Mouse (Mus musculus) thymus, postnatal 4 days (tissue): ENCODE data around the gene Gm8909.
A peak's percentile ranks its signal among the peaks of the same experiment; 100 is the strongest.
"Not testable (repeated sequence)": the region's sequence is repeated elsewhere in the genome, so short reads cannot be mapped to it uniquely, and the experiment has no call there.

Experiments
- DNase-seq: peaks from one replicate; pipeline ENCODE4 v3.0.0; 2021

Gene Gm8909

GRCm38 (mm10) chr17:36161129-36162051 lies 6.9 kb downstream of the Gm8909 start:
- DNase-seq: peak; percentile 47

DNA sequence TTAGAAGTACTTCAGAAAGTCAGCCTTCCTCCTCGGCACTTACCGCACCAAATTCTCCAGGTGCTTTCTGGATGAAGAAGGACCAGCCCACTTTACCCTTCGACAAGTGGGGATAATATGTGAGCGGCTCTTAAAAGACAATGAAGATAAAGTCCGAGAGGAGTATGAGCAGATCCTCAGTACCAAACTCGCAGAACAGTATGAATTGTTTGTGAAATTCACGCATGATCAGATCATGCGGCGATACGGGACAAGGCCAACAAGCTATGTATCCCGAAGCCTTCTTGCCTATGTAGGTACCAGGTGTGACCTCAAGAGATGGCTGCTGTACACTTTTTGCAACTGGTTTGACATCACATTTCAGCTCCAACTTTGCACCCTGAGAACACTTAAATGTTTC lies 10.1 kb downstream of the Gm8909 start:
- DNase-seq: not testable (repeated sequence)

DNA sequence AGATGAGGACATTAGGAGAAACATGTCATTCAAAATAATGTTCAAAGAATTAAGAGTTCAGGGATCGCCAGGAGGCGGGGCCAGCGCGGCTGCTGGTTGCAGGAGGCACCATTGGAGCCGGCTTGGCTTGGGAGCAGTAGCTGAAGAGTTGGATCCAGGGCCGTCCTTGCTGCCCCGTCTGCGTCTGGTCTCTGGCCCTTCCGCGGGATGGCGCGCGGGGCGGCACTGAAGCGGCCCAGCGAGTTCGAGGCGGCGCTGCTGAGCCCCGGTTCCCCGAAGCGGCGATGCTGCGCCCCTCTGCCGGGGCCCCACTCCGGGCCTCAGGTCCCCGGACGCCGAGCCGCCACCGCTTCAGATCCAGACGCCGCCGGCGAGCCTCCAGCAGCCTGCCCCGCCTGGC lies 10.6 kb downstream of the Gm8909 start:
- DNase-seq: peak; percentile 69

GRCm38 (mm10) chr17:36154271-36155149 lies 13.8 kb downstream of the Gm8909 start:
- DNase-seq: no peak

- not testable (repeated sequence) for DNase-seq
These were observed 17.1 kb downstream of the Gm8909 start for GRCm38 (mm10) chr17:36151200-36151599.

GRCm38 (mm10) chr17:36148468-36148867 lies 19.9 kb downstream of the Gm8909 start:
- DNase-seq: not testable (repeated sequence)

GRCm38 (mm10) chr17:36146937-36147336 lies 21.4 kb downstream of the Gm8909 start:
- not testable (repeated sequence) for DNase-seq

DNA sequence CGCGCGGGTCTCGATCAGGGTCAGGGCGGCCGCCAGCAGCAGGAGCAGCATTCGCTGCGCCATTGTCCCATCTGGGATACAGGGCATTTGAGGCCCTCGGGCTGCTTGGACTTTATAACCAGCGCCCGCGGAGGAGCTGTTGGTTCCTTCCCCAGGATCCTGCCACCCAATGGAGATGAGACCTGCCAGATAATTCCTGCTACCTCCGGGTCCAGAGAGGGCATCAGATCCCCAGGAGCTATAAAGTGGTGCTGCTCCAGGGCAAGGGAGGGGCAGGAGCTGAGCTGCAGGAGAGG lies 22.5 kb downstream of the Gm8909 start:
- not testable (repeated sequence) for DNase-seq

- DNase-seq: peak; percentile 81
These were observed 23.1 kb downstream of the Gm8909 start for GRCm38 (mm10) chr17:36145111-36145860.

GRCm38 (mm10) chr17:36136299-36136848 lies 32.0 kb downstream of the Gm8909 start:
- DNase-seq: not testable (repeated sequence)

DNA sequence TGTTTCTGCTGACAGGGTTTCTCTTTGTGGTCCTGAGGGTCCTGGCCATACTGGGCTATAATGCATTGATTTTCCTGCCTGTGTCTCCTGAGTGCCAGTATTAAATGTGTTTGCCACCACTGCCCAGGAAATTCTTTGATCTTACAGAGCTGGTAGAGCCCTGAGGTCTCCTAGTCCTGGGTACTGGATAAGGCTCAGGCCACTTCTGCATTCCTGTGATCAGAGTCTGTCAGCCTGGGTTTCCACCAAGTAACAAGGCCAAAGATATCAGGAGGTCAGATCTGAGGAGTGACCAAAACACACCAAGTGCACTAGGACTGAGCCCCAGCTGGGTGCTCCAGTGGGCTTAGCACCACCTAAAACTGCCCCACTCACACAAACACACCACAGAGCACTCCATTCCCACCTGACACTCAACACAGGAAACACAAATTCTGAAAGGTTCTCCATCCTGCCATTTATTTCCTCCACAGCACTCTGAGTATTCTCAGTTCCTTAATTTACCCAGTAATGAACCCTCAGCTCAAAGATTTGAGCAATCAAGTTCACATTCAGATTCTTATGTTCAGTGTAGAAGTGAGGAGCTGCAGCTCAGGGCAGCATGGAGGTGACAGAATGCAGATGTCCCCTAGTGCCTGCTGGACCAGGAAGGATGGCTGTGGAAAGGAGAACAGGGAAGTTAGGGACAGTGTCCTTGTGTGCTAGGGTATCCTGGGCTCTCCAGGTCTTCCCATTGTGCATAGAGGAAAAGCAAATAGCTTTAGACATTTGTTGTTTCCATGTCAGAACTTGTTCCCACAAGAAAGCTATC lies 32.7 kb downstream of the Gm8909 start:
- DNase-seq: not testable (repeated sequence)

DNA sequence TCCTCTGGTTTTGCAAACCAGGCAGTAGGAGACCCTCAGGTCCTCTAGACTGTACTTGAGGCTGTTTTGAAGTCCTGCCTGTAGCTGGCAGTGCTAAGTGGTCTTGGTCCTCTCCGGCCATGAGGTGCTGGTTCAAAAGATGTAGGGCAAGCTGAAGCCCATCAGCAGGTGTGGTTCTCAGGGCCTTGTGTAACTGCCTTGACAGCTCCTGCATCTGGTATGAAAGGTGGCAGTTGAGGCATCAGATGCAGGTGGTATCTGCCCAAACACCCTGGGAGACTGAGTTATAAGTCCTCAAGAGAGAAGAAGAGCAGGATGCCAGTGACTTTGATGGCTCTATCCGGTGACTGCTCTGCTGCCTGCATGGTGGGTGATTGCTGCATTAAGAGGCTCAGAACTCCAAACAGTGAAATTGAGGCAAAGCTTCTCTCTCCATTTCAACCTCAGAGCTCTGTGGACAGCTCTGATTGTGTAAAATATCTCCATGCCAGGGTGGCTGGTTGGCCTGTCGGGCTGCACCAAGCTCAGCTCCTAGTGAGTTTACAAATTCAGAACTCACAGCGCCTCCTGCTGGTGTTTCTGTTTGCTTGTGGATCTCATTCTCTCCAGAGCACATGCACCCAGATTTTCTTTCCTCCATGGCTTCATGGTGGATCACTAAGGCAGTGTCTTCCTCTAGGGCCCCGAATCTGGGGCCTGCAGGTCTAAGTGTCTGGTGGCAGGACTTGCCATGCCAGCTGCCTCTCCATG lies 36.6 kb downstream of the Gm8909 start:
- peak; percentile 79 for DNase-seq

DNA sequence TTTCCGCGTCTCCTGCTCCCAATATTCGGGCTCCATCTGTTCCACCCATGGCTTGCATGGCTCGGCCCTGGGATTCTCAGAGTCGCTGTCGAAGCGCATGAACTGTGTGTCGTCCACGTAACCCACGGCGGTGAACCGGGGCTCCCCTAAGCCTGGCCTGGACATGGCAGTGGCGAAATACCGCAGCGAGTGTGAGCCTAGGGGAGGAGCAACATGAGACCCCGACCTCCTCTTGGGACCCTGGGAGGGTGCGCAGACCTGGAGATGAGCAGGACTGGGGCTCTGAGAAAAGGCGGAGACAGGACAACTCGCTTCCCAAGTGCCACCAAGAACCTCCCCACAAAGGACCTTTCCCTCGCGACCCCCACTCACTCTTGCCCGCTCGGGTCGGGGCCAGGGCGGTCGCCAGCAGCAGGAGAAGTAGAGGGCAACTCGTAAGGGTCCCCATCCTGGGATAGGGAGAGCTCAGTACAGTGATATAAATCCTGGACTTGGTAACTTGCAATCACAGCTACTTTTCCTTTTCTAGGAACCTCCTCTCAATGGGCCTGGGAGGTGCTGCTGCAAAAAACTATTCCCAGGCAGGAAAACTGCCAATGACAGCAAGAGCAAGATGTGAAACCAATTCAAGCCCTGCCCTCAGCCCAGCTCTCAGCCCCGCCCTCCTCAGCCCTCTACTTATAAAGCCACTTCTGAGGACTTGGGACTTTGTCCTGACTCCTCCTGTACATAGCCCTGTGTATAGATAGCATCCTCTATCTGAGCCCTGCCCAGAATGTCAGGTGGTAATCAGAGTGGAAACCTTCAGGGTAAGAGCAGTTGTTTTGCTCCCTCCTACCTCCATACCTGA lies 39.1 kb downstream of the Gm8909 start, which contains the start of gene Gm7030:
Gene Gm7030 (minus strand): TSS at position 458 of the 850 bp plus-strand sequence.
- DNase-seq: peak; percentile 45

DNA sequence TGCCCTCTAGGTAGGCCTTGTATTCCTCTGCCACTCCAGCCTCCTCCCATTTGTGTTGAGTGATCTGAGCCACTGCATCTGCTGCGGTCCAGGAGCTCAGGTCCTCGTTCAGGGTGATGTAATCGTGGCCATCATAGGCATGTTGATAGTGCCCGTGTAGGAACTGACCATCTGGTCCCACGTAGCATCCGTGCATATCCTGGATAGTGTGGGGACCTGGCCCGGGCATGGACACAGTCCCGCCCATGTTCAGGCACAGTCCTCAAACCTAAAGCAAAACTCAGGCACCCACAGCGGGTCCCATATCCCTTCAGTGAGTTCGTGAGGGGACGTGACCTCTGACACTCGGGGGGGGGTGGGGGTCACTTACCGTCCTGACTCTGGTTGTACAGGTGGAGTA lies 39.8 kb downstream of the Gm8909 start:
- DNase-seq: not testable (repeated sequence)

- DNase-seq: not testable (repeated sequence)
These were observed 44.2 kb downstream of the Gm8909 start for GRCm38 (mm10) chr17:36124111-36124510.

DNA sequence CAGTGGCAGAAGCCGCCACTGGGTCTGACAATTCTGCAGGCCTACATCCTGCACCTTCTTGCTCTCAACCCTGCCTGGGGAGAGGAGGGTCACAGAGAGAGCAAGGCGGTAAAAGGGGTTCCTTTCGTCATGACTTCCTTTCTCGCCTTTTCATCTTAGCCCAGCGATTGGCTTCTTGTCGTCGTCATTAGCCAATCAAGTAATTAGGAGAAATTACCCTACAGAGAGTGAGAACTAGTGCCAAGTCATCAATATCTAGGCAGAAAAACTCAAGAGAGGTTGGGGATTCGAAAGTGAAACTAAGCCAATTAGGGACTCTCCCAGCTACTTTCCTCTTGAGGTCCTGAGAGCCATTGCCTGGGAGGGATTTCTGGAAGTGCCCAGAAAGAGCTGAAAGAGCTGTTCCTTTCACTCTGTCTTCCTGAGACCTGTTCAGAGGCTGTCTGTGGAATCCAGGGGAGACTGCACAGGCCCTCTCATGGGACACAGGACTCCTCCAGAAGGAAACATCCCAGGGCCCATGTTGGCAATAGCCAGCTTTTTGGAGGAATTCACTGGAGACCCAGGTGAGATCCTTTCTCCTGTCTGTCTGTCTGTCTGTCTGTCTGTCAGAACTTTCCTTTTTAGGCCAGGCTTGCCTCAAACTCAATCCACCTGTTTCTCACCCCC lies 46.9 kb downstream of the Gm8909 start, which contains the start of gene Gm19684:
Gene Gm19684 (plus strand): TSS at position 327 of the 669 bp plus-strand sequence.
- DNase-seq: peak; percentile 70

GRCm38 (mm10) chr17:36120839-36121238 lies 47.5 kb downstream of the Gm8909 start:
- peak; percentile 47 for DNase-seq

DNA sequence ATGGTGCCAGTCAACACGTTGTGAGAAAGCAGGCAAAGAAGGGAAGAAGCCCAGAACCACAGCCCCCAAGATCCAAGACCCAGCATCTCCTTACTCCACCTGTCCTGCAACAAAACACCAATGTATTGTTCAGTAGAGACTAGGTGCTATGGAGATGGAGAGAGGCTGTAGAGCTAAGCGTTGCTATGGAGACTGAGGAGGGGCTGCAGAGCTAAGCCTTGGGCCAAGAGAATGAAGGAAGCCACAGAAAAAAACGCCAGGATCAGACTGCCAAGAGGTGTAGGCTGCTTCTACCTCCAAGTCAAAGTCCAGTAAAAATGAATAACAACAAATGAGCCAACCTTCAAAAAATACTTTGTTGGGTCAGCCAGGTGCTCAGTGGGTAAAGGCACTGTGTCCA lies 51.8 kb downstream of the Gm8909 start:
- DNase-seq: not testable (repeated sequence)
